Mouse (Mus musculus) heart, embryonic 13.5 days (tissue): ENCODE measurements around the gene Aco2. TPM values are rescaled to one million over a fixed set of nuclear protein-coding genes. Genes with fewer than 3 reads are reported as not detected.
A peak's percentile ranks its signal among the peaks of the same experiment; 100 is the strongest.

Experiments
- ATAC-seq: fragments of 200-750 bp; cut with Nextera tagmentation; 2 replicates; pipeline ENCODE4 v1.8.0; 2017; ENCODE audit warnings: moderate TSS enrichment; ENCODE audit not compliant: insufficient number of reproducible peaks, low FRiP score, low TSS enrichment; ENCODE audit errors: extremely low read depth
- H3K27ac ChIP-seq: fragments of 300-500 bp; sonication (generic); replicated peaks from 2 replicates; pipeline ENCODE4 v1.5.1; 2015; ENCODE audit warnings: moderate library complexity, mild to moderate bottlenecking, inconsistent platforms
- H3K27me3 ChIP-seq: fragments of 300-500 bp; sonication (generic); replicated peaks from 2 replicates; pipeline ENCODE4 v1.6.1; 2015; ENCODE audit warnings: mild to moderate bottlenecking, inconsistent platforms
- H3K36me3 ChIP-seq: fragments of 300-500 bp; sonication (generic); 2 replicates; pipeline ENCODE4 v1.6.1; 2015; ENCODE audit warnings: mild to moderate bottlenecking, inconsistent platforms
- H3K4me1 ChIP-seq: fragments of 300-500 bp; sonication (generic); 2 replicates; pipeline ENCODE4 v1.6.1; 2015; ENCODE audit warnings: inconsistent platforms
- H3K4me2 ChIP-seq: fragments of 300-500 bp; sonication (generic); 2 replicates; pipeline ENCODE4 v1.6.1; 2015; ENCODE audit warnings: inconsistent platforms, mild to moderate bottlenecking, moderate library complexity
- H3K4me3 ChIP-seq: fragments of 300-500 bp; sonication (generic); 2 replicates; pipeline ENCODE4 v1.5.1; 2015; ENCODE audit warnings: moderate library complexity, mild to moderate bottlenecking, inconsistent platforms
- H3K9ac ChIP-seq: fragments of 300-500 bp; sonication (generic); 2 replicates; pipeline ENCODE4 v1.6.1; 2015; ENCODE audit warnings: inconsistent platforms, mild to moderate bottlenecking, moderate library complexity
- H3K9me3 ChIP-seq: fragments of 300-500 bp; sonication (generic); 2 replicates; pipeline ENCODE4 v1.6.1; 2016; ENCODE audit warnings: inconsistent platforms
- WGBS: fragments of 180-500 bp; shearing (Covaris S2); methylation state at CpG from one replicate; pipeline ENCODE4 v1.1.7; 2015; ENCODE audit warnings: mixed read lengths; 5-methylcytosine and 5-hydroxymethylcytosine counted together
- polyA plus RNA-seq: library from polyadenylated mRNA; unstranded; fragments of >200 nt; fragmentation: Nextera tagmentation; extraction: Ambion mirVana; gene quantifications from 2 replicates; pipeline ENCODE4 v1.2.1, GENCODE M21; 2015

Aco2 gene
- polyA plus RNA-seq, 1 experiment from 2014 or later = 486 TPM

GRCm38 (mm10) chr15:81858138-81858516 lies 14.0 kb upstream of the Aco2 start:
- Histone ChIP-seq H3K4me2 (peak overlapping the region; percentile 89), H3K27ac (peak overlapping the region; percentile 98), H3K27me3 (no peaks in the 10 kb centered on the region), H3K9me3 (no peaks in the 10 kb centered on the region), H3K4me3 (peak overlapping the region; percentile 83), H3K36me3 (peaks cover 15% of the 10 kb centered on the region), H3K9ac (peak overlapping the region; percentile 92), H3K4me1 (peaks cover 34% of the 10 kb centered on the region)
- peak; percentile 13; the same call in 1 of the 2 replicates for ATAC-seq
- under 1% methylated on average over 23 of the region's 23 CpGs for WGBS

- Histone ChIP-seq H3K27ac (peak within 1 kb of the TSS; percentile 98), H3K4me1 (peaks cover 34% of the 10 kb centered on the region), H3K4me2 (peak within 1 kb of the TSS; percentile 89), H3K4me3 (peak within 1 kb of the TSS; percentile 83), H3K9me3 (no peaks in the 10 kb centered on the region), H3K9ac (peak within 1 kb of the TSS; percentile 92), H3K27me3 (no peaks in the 10 kb centered on the region), H3K36me3 (peaks cover 11% of the 10 kb centered on the region)
- under 1% methylated on average over 44 of the region's 44 CpGs for WGBS
- ATAC-seq = no peak
These were observed 13.4 kb upstream of the Aco2 start, which contains the start of gene Tob2 for GRCm38 (mm10) chr15:81858517-81859329. Gene Tob2 (minus strand): TSS chr15:81858796.

GRCm38 (mm10) chr15:81859330-81860255 lies 12.5 kb upstream of the Aco2 start:
- peaks cover 11% of the 10 kb centered on the region for H3K36me3 ChIP-seq
- H3K27me3 ChIP-seq = no peaks in the 10 kb centered on the region
- 1% methylated on average over 39 of the region's 39 CpGs for WGBS
- peak overlapping the region; percentile 92 for H3K9ac ChIP-seq
- H3K4me3 ChIP-seq = peak overlapping the region; percentile 83
- peak; percentile 59 for ATAC-seq
- peak overlapping the region; percentile 98 for H3K27ac ChIP-seq
- no peaks in the 10 kb centered on the region for H3K9me3 ChIP-seq
- peaks cover 33% of the 10 kb centered on the region for H3K4me1 ChIP-seq
- peak overlapping the region; percentile 89 for H3K4me2 ChIP-seq

- no peak for ATAC-seq
- H3K4me2 ChIP-seq = peak overlapping the region; percentile 89
- no peaks in the 10 kb centered on the region for H3K27me3 ChIP-seq
- H3K9ac ChIP-seq = 0 out of 2 replicates have a peak overlapping the region, but pooled peaks have one; percentile 3
- no peaks in the 10 kb centered on the region for H3K9me3 ChIP-seq
- H3K4me1 ChIP-seq = peaks cover 23% of the 10 kb centered on the region
- WGBS = 42% methylated on average over 8 of the region's 8 CpGs
- peak overlapping the region; percentile 64 for H3K27ac ChIP-seq
- peaks cover 20% of the 10 kb centered on the region for H3K36me3 ChIP-seq
- peak overlapping the region; percentile 83 for H3K4me3 ChIP-seq
These were observed 11.5 kb upstream of the Aco2 start for GRCm38 (mm10) chr15:81860471-81861135.

GRCm38 (mm10) chr15:81864238-81864637 lies 7.9 kb upstream of the Aco2 start:
- Histone ChIP-seq H3K9ac (no peak overlapping the region), H3K4me2 (no peak overlapping the region), H3K4me3 (no peak overlapping the region), H3K4me1 (peaks cover 10% of the 10 kb centered on the region), H3K27me3 (no peaks in the 10 kb centered on the region), H3K27ac (no peak overlapping the region), H3K36me3 (peaks cover 56% of the 10 kb centered on the region), H3K9me3 (no peaks in the 10 kb centered on the region)
- ATAC-seq = no peak
- 85% methylated on average over 7 of the region's 7 CpGs for WGBS

GRCm38 (mm10) chr15:81869985-81870384 lies 2.1 kb upstream of the Aco2 start:
- Histone ChIP-seq H3K27me3 (no peaks in the 10 kb centered on the region), H3K36me3 (peaks cover 60% of the 10 kb centered on the region), H3K9me3 (no peaks in the 10 kb centered on the region), H3K4me2 (0 out of 2 replicates have a peak overlapping the region, but pooled peaks have one; percentile 89), H3K9ac (no peak overlapping the region), H3K4me3 (no peak overlapping the region; the same call in 1 of the 2 replicates), H3K4me1 (peaks cover 28% of the 10 kb centered on the region), H3K27ac (no peak overlapping the region)
- WGBS = 92% methylated on average over 5 of the region's 5 CpGs
- ATAC-seq = no peak

GRCm38 (mm10) chr15:81871604-81872261 lies 376 bp upstream of the Aco2 start, which contains the start of gene Phf5a:
Gene Phf5a (minus strand): TSS chr15:81871911.
- H3K27me3 ChIP-seq = no peaks in the 10 kb centered on the region
- H3K4me2 ChIP-seq = peak within 1 kb of the TSS; percentile 89
- no peaks in the 10 kb centered on the region for H3K9me3 ChIP-seq
- peak within 1 kb of the TSS; percentile 98 for H3K9ac ChIP-seq
- H3K4me1 ChIP-seq = peaks cover 35% of the 10 kb centered on the region
- ATAC-seq = peak; percentile 83
- peak within 1 kb of the TSS; percentile 99 for H3K4me3 ChIP-seq
- peaks cover 42% of the 10 kb centered on the region for H3K36me3 ChIP-seq
- peak within 1 kb of the TSS; percentile 98 for H3K27ac ChIP-seq
- under 1% methylated on average over 30 of the region's 30 CpGs for WGBS

GRCm38 (mm10) chr15:81879531-81880401 lies 7.7 kb downstream of the Aco2 start:
- Histone ChIP-seq H3K4me1 (peaks cover 55% of the 10 kb centered on the region), H3K27ac (peak overlapping the region; percentile 82), H3K9me3 (no peaks in the 10 kb centered on the region), H3K27me3 (no peaks in the 10 kb centered on the region), H3K36me3 (peaks cover 24% of the 10 kb centered on the region), H3K4me2 (peak overlapping the region; percentile 49), H3K4me3 (no peak overlapping the region), H3K9ac (peak overlapping the region; percentile 68)
- WGBS = 23% methylated on average over 5 of the region's 5 CpGs
- ATAC-seq = peak; percentile 63; the same call in 1 of the 2 replicates

GRCm38 (mm10) chr15:81882348-81882747 lies 10.2 kb downstream of the Aco2 start:
- Histone ChIP-seq H3K27me3 (no peaks in the 10 kb centered on the region), H3K27ac (no peak overlapping the region), H3K4me3 (no peak overlapping the region), H3K9ac (no peak overlapping the region), H3K36me3 (peaks cover 28% of the 10 kb centered on the region), H3K4me1 (peaks cover 63% of the 10 kb centered on the region), H3K4me2 (no peak overlapping the region), H3K9me3 (no peaks in the 10 kb centered on the region)
- WGBS = 83% methylated on average over 3 of the region's 3 CpGs
- no peak for ATAC-seq
